Mouse (Mus musculus): ENCODE data around the gene Ly6g.
A peak's percentile ranks its signal among the peaks of the same experiment; 100 is the strongest.
"Not testable (repeated sequence)": the region's sequence is repeated elsewhere in the genome, so short reads cannot be mapped to it uniquely, and the experiment has no call there.

Gene Ly6g

GRCm38 (mm10) chr15:75154940-75155339 lies at the start of gene Ly6g:
TSS of gene Ly6g (plus strand) at chr15:75155240.
- no peak for DNase-seq (ENCODE audit: low spot score in 2 of 2)

DNA sequence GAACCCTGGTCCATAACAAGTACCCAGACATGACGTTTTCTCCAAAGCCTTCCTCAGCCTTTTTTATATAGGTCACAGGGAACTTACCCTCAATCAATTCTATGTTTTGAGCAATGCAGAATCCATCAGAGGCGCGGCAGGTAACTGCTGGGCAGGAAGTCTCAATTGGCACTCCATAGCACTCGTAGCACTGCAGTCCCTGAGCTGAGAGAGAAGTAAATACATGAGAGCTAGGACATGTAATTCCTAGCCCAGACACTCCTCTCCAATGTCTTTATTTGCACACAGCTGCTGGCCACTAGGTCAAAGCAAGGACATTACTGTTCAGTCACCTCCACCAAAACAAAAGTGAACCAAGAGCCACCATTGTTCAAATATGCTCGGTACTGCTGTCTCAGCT lies 44.6 kb upstream of the Ly6g start:
- not testable (repeated sequence) for DNase-seq (ENCODE audit: low spot score in 2 of 2)

- not testable (repeated sequence) for DNase-seq (ENCODE audit: low spot score in 2 of 2)
Observed at GRCm38 (mm10) chr15:75111861-75112630, 43.0 kb upstream of the Ly6g start, which contains the start of gene Ly6c2. TSS of gene Ly6c2 (minus strand) at chr15:75111970.

DNA sequence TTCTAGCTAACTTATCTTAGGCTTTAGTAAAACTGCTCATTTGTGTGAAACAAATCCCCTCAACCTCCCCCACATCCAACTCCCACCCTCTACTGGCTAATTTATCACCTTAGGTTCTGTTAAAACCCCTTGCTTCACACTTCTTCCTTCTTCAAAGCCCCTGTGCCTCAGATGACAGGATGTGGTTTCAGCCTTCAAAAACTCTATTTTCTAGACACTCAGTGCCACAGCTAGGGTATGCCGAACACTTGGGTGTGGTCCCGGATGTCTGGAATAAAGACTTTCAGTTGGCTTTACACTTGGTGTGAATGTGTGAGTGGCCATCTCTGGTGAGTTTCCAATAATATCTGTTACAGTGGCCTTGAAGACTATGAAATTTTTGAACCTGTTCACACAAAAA lies 38.5 kb upstream of the Ly6g start:
- DNase-seq (ENCODE audit: low spot score in 2 of 2), result peak; percentile 69 to 70

- not testable (repeated sequence) for DNase-seq (ENCODE audit: low spot score in 2 of 2)
Observed at GRCm38 (mm10) chr15:75117481-75117880, 37.6 kb upstream of the Ly6g start.

DNA sequence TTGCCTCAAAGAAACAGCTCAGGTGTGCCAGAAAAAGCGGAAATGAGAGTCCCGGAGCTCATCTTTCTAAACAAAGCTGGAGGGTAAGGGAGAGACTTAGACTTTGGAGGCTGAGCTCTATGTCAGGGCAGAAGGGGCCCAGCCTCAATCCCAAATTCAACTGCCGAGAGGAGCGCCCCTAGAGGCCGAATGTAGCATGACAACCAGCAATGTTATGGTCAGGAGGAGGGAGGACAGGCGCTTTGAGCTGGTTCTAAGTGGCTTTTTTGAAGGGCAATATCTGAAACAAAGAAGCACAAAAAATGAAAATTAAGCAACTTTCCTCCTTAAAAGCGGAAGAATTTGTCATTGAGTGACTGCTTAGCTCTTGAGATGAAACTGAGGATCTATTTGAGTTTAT lies 36.3 kb upstream of the Ly6g start:
- peak; percentile 48 to 71 for DNase-seq (ENCODE audit: low spot score in 2 of 2)

DNA sequence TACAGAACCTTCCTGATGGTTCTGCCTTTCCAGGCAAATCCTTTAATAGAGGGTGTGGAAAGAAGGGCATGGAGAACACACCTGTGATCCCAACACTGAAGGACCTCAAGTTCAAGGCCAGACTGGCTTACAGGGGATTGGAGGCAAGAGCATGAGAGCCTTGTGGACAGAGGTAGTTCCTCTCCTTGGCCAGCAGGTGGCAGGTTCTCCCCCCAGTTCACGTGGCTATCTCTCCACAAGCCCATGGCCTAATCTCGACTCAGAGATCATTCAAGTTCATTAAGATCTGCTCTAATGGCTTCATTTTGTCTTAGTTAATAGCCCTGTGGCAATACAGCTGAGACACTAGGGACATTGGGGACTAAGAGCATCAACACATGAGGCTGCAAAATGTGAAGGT lies 35.0 kb upstream of the Ly6g start:
- peak; percentile 23 to 67 for DNase-seq (ENCODE audit: low spot score in 2 of 2)

DNA sequence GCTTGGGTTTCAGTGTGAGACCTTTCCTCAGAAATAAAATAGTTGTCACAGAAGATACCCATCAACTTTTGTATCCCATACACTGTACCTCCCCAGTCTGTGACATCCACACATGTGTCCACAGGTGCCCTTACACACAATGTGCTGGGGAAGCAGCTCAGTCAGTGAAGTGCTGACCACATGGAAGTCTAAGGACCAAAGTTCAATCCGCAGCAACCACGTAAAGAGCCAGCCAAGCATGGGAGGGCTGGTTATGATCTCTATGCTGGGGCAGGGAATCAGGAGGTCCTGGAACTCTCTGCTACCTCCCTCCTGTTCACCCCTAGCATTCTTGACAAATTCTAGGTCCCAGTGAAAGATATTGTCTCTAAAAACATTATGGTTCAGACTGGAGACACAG lies 22.7 kb upstream of the Ly6g start:
- DNase-seq (ENCODE audit: low spot score in 2 of 2), result not testable (repeated sequence)

DNA sequence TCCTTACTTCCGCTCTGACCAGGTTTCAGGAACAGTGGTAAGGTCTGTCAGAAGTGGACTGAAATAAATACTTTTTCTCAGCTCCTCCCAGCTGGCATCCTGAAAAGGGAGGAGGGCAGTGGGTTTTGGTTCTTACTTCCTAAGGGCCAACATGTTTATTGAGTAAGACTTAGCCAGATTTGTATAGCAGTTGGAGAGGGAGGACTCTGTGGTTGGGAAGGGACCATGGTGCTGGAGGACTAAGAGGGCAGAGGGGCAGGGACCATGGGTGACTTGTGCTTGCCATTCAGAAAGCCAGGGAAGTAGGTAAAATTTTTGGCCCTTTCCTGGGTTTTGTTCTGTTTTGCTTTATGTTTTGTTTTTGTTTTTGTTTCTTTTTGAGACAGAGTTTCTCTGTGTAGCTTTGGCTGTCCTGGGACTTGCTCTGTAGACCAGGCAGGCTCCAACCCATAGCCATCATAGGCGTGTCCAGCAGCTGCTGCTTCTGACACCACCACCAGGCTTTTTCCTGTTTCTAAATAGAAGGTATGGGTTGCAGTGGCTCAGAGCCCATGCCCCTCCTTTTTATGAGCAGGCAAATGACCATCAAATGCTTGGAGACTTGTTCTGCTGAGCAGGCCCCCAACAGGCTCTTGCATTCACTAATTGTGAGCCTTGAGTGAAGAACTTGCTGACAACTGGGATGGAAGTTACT lies 19.8 kb upstream of the Ly6g start:
- DNase-seq (ENCODE audit: low spot score in 2 of 2), result not testable (repeated sequence)

GRCm38 (mm10) chr15:75137739-75138138 lies 17.3 kb upstream of the Ly6g start:
- DNase-seq (ENCODE audit: low spot score in 2 of 2), result not testable (repeated sequence)

GRCm38 (mm10) chr15:75141812-75142360 lies 13.2 kb upstream of the Ly6g start:
- DNase-seq (ENCODE audit: low spot score in 2 of 2), result peak; percentile 40 to 62

DNA sequence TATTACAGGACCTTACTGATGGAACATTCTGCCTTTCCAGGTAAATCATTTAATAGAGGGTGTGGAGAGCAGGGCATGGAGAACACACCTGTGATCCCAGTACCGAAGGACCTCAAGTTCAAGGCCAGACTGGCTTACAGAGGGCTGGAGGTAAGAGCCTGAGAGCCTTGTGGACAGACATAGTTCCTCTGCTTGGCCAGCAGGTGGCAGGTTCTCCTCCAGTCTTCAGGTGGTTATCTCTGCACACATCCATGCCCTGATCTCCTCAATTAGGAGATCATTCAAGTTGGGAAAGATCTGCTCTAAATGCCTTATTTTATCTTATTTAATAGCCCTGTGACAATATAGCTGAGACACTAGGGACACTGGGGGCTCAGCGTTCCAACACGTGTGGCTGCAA lies 11.3 kb upstream of the Ly6g start:
- peak in 1 of 2 experiments; percentile 27 for DNase-seq (ENCODE audit: low spot score in 2 of 2)

DNA sequence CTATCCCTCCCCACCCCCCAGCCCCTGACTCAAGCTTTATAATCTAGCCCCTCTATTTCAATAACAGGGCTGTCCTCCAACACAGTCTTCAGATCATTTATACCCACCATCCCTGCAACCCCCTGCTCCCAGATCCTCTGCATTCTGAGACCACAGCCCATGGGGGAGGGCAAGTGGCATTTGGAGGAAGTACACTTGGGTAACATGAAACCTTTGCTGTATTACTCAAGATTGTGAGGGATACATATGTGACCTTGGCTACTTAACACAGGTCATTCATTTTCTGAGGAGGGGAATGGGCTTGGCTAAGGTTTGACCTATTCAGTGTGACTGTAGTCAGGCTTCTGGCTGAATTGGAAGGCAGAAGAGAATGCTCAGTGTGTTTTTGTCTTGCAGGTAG lies 2.0 kb upstream of the Ly6g start:
- no peak for DNase-seq (ENCODE audit: low spot score in 2 of 2)

GRCm38 (mm10) chr15:75157646-75158045 lies 2.6 kb downstream of the Ly6g start:
- DNase-seq (ENCODE audit: low spot score in 2 of 2), result no peak

GRCm38 (mm10) chr15:75175506-75175905 lies 20.5 kb downstream of the Ly6g start:
- DNase-seq (ENCODE audit: low spot score in 2 of 2), result peak in 1 of 2 experiments; percentile 52

DNA sequence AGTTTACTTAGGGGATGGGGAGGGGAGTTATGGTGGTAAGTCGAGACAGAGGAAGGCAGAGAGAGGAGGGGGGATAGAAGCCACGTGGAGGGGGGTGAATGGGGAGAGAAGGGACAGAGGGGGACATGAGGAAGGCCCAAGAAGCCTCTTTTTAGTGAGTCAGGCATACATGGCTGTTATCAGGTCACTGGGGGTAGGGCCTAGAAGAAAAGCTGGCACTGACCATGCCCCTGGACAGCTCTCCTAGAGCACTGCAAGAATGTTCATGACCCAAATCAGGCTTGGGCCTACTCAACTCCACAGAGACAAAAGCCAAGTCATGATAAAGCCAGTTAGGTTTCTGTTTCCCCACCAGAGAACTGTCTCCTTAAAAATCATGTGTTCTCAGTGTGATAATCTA lies 31.3 kb downstream of the Ly6g start:
- no peak for DNase-seq (ENCODE audit: low spot score in 2 of 2)

- DNase-seq (ENCODE audit: low spot score in 2 of 2), result peak in 1 of 2 experiments; percentile 49
Observed at GRCm38 (mm10) chr15:75189116-75189515, 34.1 kb downstream of the Ly6g start.

- DNase-seq (ENCODE audit: low spot score in 2 of 2), result peak in 1 of 2 experiments; percentile 45
Observed at GRCm38 (mm10) chr15:75190560-75190959, 35.5 kb downstream of the Ly6g start.

All from thymus, postnatal 10 days (tissue).